Mouse (Mus musculus) layer of hippocampus, adult 18-20 months (tissue): ENCODE measurements around the gene Isy1. TPM values are rescaled to one million over a fixed set of nuclear protein-coding genes. Genes with fewer than 3 reads are reported as not detected.

Experiments
- DNase-seq, 2 experiments: peaks; one replicate each; pipeline ENCODE4 v3.0.0; 2022; ENCODE audit warnings: low spot score in 2 of 2
- total RNA-seq, 2 experiments: library from RNA; stranded (reverse); gene quantifications; 2 replicates each; pipeline ENCODE4 v1.2.3; 2021

Isy1 gene
- total RNA-seq, 2 experiments from 2014 or later = 24.1 to 25.0 TPM

DNA sequence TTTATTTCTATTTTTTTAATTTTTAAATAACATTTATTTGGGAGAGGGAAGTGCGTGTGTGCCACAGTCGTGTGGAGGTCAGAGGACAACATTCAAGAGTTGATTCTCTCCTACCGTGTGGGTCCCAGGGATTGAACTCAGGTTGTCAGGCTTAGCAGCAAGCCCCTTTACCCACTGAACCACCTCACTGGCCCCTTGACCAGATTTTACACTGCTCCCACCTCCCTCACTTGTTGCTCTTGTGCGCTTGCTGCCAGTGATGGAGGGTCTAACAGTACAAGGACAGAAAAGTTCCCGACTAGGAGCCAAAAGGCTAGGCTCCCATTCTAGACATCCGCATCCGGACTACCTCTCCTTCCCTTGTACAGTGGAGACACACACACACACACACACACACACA, 33.1 kb downstream of the Isy1 start:
- no peak for DNase-seq

DNA sequence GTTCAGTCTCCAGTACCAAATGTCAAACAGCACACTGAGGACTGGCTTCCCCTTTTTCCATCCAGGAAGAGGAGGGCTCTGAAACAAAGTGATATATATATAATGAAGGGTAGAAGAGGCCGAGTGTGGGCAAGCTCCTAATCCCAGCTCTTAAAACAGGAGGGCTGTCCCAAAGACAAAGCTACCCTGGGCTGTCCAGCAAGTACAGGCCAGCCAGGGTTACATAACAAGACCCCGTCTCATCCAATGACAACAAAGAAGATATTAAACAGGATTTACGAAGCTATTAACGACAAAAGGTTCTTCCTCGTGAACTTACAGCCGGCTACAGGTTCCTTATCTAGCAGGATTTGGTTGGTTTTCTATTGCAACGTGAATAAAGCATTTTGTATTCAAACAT, 33.7 kb downstream of the Isy1 start:
- DNase-seq = no peak

DNA sequence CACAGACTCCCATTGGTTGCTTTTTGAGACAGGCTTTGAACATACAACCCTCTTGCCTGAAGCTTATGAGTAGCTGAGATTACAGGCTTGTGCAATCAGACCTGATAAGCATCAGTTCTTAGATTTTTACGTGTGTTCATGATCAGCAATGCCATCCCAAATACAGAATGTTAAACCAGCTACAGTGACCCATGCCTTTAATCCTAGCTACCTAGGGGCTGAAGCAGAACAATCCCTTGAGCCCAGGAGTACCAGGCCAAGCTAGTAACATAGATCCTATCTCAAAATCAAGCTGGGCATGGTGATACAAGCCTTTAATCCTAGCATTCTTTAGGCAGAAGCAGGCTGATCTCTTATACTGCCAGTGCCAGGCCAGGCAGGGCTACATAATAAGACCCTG, 34.6 kb downstream of the Isy1 start:
- DNase-seq = no peak

DNA sequence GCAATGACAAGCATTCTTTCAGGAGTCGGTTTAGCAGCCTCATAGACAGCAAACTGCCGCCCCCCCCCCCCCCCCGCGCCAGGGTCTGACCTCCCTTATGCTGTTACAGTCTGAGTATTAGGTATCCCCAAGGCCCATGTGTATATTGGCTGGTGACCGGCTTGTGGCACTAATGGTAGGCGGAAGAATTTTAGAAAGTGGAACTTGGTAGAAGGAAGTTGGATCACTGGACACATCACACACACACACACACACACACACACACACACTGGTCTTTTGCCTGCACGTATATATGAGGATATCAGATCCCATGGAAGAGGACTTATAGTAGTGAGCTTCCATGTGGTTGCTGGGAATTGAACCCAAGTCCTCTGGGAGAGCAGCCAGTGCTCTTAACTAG, 36.1 kb downstream of the Isy1 start:
- no peak for DNase-seq

DNA sequence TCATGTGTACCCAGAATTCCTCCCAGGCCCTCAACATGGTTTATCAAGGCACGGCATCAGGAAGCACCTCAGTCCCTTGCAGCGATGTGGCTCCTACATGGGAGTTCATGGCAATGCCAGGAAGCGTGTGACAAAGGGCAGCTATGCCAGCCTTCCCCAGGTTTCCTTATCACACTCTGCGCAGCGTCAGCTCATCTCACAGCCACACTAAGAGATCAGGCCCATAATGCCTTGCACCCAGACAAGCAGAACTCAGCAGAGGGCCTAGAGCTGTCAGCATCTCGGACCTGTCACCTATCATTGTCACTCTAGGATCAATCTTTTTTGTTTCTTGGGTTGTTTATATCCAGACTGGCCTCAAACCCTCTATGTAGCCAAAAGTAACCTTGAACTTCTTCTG, 39.0 kb downstream of the Isy1 start:
- no peak for DNase-seq

DNA sequence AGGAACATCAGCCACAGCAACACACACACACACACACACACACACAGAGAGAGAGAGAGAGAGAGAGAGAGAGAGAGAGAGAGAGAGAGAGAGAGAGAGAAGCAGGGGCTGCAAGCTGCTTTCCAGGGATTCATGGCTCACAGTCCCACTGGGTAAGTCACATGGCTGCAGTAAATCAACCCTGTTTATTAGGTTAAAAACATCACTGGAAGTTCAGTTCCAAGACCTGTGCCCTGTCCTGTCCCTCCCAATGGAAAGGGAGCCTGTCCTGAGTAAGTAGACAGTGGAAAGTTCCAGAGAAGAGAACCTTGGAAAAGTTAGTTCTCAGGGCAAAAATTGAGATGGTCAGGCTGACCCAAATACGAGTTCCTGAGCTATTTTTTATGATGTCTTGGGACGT, 41.3 kb downstream of the Isy1 start:
- no peak for DNase-seq

DNA sequence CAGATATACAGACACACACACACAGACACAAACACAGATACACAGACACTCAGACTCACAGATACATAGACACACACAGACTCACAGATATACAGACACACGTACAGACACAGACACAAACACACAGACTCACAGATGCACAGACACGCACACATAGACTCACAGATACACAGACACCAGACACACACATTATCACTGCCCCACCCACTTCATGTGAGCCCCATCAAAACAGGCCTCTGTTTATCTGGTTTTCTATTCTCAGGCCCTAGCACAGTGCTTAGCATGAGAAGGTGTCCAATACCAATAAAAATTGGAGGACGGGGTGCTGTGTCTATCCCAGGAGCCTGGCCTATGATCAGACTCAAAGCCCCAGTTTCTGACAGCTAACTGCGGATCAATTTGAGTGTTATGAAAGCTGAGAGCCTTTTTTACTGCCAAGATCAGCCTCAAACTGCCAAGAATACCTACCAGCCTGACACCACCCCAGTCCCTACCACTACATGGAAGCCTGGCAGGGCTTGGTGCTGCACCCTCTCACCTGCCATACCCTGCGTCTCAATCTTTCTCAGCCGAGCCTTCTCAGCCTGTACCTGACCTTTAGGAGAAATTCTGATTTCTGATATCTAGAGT, 42.2 kb downstream of the Isy1 start:
- DNase-seq = no peak

DNA sequence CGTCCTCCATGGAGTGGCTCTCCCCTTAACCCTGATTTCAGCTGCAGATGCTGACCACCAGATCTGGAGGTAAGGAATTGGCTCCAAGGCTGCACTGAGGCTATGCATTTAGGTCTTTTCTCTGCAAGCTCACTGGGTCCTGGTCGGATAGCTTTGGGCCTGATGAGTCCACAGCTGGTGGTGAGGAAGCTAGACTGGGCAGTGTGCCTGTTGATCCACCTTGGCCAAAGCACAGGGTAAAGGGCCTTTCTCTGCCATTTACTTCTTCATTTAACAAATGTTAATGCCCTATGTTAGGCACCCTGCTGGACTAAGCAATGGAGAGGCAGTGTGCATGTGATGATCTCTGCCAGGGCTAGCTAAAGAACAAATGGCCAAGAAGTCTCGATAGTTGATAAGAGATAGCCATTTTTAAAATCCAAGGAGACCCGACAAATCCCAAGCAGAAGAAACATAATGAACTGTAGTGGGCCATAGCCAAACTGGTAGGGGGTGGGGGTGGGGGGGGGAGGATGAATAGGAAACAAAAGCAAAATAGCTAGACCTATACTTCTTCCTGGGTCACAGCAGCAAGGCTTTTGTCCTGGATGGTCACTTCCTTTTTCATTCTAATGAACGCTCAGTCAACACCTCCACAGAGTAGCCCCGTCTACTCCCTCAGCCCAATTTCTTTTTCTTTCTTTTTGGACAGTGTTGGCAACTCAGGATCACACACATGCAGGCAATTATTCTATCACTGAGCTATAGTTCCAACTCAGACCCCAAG, 43.0 kb downstream of the Isy1 start:
- DNase-seq = no peak

DNA sequence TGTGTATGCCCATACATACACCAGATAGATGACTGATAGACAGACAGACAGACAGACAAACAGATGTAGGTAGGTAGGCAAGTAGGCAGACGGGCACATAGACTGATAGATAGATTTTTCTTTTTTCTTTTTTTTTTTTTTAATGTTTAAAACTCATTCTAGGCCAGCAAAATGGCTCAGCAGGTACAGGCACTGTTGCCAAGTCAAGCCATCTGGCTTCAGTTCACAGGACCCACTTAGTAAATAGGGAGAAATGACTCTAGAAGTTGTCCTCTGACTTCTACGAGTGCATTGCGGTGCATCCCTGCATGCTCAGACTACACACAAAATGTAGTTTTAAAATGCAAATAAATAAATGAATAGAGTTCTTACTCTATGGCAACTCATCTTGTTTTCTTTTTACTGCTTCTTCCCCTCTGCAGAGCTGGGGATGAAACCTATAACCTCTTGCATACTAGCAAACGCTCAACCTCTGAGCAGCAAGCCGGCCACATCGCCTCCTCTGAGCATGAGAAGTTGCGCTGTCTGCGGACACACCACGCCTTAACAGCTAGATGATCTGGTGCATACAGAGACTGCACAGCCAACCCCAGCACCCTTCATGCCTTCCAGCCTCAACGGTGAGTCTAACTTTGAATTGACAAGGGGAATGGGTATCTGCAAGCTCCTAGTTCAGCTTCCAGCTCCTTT, 44.6 kb downstream of the Isy1 start:
- DNase-seq = no peak

DNA sequence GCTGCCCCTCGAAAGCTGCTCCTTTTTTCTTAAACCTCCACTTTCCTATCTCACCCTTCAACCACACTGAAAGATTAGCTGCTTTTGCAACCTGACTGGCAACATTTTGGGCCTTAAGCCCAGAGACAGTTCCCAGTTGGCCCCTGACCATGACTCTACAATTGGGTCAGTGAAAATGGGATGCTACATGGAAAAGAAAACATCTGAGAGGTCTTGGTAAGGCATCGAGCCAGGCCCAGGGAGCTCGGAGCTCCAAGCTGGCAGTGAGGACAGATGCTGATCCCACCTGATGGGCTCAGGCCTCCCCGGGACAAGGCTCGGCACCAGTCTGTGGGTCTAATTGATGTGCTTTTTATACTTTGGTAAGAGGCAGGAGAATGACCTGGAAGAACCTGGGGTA, 46.8 kb downstream of the Isy1 start:
- DNase-seq = no peak

DNA sequence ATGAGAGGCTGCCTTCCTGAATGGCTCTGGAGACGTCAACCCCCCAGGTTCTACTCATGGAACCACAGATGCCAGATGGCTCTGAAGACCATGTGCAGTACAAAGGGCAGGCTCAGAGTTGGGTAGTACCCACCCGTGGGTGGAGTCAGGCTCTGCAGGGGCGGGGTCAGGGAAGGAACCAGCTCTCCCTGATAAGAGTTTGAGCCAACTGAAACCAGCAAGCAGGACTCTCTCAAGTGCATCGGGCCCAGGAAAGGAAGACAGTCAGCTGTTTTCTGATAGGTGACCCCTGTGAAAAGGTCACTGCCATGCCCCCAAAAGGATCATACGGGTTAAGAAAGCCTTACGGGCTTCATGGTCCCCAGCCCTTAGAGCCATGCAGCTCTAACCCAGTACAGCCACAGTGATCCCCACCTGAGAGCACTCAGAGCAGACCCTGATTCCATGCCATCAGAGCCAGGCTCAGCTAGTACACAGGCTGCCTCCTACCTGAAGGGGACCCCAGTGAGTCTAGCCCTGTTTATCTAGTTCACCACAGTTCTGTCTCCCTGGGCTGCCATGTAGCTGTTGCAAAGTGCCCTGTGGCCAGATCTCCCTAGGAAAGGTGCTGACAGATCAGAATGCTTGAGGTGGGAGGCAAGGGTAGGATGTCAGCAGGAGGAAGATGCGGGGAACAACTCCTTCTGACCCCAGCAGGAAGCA, 47.7 kb downstream of the Isy1 start:
- DNase-seq = no peak

DNA sequence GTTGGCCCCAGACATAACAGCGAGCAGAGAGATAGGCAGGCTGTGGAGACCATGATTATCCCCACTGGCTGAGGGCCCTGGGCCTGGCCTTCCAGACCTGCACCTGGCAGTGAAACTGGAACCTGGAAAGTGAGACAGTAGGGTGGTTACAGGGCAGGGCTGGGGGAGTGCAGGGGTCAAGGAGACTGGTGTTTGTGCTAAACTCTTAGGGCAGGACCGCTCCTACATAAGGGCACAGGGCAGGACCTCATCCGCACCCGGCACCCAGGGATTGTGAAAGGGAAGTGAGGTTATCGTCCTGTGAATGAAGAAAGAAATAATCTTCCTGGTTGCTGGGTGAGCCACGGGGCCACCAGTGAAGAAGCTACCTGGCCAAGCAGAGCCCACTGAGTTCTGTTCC, 48.8 kb downstream of the Isy1 start:
- DNase-seq = no peak

DNA sequence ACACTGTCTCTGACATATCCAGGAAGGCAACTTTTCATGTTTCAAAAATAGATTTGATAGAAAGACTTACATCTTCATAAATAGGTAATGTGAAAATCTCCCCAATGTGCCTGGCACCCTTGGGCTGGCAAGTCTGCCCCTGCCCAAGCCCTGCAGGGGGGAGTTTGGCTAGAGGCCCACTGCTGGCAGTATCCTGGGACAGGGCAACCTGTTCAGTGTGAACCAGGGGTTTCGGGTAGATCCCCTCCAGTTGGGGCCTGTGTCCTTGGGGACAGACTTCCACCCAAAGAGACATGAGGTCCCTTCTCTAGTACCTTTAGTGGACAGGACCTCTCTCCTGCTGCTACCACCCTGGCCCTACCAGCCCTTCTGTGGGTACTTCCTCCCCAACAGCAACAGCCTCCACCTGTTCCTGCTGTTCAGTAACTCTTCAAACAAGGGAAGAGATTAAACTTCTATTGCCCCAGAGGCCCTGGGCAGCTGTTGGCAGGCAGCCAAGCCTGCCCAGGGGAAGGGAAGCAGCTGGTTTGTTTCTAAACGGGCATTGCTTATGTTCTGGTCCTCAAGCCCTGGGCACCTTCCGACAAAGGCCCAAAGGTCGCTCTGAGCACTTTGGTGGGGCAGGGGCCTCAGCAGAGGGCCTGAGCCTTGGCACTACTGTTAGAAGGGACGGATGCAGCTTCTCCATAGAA, 49.6 kb downstream of the Isy1 start:
- no peak for DNase-seq

DNA sequence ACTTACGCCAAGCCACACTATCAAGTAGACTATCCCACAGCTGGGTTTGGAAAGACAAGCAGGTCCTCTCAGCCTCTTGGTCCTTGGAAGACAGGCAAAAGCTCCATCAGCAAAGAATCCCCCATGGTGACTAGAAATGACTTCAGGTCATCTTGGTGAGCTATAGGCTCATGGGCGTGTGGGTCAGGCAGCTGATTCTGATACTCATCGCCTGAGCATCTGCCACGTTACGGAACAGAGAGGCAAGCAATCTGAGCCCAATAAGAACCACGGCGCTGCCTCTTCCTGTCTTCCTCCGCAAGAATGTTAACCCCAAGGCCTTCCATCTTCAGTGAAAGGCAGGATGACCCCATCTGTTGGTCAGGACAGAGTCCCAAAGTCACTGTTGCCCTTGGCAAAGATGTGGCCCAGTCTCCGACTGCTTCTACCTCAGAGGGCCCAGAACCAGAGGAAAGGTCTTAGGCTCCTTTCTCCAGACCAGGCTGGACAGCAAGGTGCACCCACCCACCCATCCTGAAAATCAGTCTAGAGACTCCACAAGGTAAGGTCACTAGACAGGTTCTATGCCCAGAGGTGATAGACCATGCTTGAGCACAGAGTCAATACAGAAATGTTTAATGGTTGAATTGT, 50.2 kb downstream of the Isy1 start:
- DNase-seq = no peak

DNA sequence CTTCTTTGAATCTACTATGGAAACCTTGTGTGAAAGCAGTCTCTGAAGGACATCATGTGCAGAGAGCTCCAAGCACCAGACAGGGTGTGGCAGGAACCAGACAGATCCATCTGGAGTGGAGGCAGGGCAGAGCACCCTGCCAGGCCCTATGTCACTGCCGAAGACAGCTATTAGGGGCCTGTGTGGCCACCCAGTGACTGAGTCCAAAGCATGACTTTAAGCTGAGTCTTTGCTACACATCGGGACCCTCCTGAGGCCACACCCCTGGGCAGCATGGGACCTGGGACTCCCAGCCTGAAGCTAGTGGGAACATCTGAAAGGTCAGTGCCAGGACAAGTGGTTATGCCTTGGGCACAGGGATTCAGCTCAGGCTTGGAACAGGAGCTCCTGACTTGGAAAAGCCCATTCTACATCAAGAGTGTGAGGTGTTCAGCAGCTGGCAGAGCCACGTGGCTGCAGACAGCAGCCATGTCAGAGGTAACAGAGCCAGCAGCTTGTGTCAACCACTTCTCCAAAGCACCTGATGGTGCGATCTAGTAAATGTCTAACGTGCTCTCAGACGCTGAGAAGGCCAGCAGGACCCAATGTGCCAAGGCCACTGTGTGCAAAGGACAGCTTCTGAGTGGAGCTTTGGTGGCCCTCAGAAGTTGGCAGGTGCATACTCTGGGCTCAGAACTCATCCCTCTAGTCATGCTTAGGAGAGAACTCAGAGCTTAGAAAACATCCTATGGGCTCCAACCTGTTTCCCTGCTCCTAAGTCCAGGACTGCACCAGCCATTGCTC, 51.3 kb downstream of the Isy1 start:
- no peak for DNase-seq

DNA sequence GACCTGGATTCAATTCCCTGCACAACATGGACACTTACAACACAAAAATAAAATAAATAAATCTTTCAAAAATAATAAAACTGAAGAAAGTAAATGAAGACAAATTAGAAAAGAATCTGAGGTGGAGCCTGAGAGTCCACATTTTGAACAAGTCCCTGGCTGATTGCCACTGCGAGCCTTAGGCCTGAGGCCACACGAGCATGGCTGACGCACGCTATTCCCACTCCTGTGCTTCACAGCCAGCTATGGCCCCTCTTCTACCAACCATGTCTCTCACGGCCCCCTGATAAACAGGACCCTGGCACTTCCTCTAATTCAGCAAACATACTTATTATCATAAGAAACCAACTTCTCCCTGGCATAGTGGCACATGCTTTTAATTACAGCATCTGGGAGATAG, 52.0 kb downstream of the Isy1 start:
- no peak for DNase-seq

DNA sequence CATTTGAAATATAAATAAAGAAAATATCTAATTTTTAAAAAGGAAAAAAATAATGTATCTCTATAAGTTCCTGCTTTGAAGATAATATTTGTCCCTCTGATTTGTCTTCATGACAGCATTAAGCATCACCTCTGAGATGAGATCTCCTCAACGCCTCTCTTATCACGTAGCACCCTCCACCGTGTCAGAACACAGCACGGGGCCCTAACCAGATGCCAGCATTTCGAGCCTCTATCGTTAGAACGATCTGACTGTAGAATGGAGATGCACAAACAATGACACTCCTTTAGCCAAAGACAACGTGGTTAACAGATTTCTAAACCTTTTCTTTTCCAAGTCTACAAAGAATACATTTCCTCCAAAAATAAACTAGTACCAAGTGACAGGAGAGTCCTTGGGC, 54.6 kb downstream of the Isy1 start:
- no peak for DNase-seq

DNA sequence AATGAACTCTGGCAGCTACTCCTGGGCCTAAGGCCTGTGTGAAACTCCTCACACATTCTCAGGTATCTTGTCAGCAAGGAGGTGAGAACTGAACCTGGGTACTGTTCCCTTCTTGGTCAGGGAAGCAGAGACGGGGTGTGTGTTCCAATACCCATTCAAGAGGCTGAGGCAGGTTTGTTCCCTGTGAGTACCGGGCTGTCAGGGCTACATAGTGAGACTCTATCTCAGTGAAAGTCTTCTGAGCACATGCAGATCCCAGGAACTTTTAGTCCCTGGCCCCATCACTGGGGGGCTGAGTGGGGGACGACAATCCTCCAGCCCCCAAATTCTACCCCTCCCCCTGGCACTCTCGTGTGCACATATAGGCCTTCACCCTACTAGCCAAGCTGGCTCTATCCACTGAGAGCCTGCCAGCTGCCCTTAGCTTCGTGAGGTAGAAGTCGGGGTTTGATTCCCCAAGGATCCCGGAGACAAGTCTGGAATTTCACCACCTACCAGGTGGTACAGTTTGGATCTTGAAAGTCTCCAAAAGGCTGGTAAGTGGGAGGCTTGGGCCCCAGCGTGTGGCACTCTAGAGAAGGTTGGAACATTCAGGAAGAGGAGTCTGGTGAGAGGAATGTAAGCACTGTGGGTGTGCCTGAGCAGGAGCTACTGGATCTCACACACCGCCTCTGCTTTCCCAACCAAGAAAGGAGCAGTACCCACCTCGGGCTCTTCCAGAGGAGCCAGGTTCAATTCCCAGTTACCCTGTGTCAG, 57.9 kb downstream of the Isy1 start:
- DNase-seq = no peak
